Mouse (Mus musculus) olfactory bulb, adult 2 months (tissue): Measurements from ENCODE around the gene Mpv17l. TPM values are rescaled to one million over a fixed set of nuclear protein-coding genes. Genes with fewer than 3 reads are reported as not detected.

Experiments used
- H3K27ac ChIP-seq: fragments of 200-500 bp; 2 replicates; pipeline ENCODE4 v1.5.1; 2012; ENCODE audit warnings: low read depth, low read length; ENCODE audit not compliant: insufficient read depth
- H3K4me1 ChIP-seq: fragments of 200-500 bp; 2 replicates; pipeline ENCODE4 v1.6.1; 2012; ENCODE audit warnings: low read length; ENCODE audit not compliant: control insufficient read depth, insufficient read depth
- H3K4me3 ChIP-seq: fragments of 200-500 bp; 2 replicates; pipeline ENCODE4 v1.5.1; 2012; ENCODE audit warnings: mild to moderate bottlenecking, low read depth, low read length, moderate library complexity; ENCODE audit not compliant: insufficient read depth
- CTCF ChIP-seq: fragments of 200-500 bp; IDR thresholded peaks from 2 replicates; pipeline ENCODE4 v1.5.1; 2012; ENCODE audit warnings: low read depth, mild to moderate bottlenecking, low read length, moderate library complexity; ENCODE audit not compliant: insufficient read depth
- POLR2A ChIP-seq: fragments of 200-500 bp; IDR thresholded peaks from 2 replicates; pipeline ENCODE4 v1.6.1; 2012; ENCODE audit warnings: mild to moderate bottlenecking, low read depth, low read length, moderate library complexity; ENCODE audit not compliant: insufficient read depth
- WGBS: fragments of 180-500 bp; shearing (Covaris S2); methylation state at CpG from one replicate; pipeline ENCODE4 v1.1.7; 2018; 5-methylcytosine and 5-hydroxymethylcytosine counted together
- polyA plus RNA-seq: library from polyadenylated mRNA; stranded (reverse); fragments of >200 nt; gene quantifications from 2 replicates; pipeline ENCODE4 v1.2.4, GENCODE M21; 2012; ENCODE audit warnings: low replicate concordance; ENCODE audit not compliant: missing spikeins, insufficient read depth, insufficient read length

Mpv17l gene
- polyA plus RNA-seq, 1 experiment, result not detected

- TF ChIP-seq POLR2A (no peak), CTCF (no peak)
- Histone ChIP-seq H3K4me3 (no peak overlapping the region), H3K4me1 (no peaks in the 10 kb centered on the region), H3K27ac (no peak overlapping the region)
These were observed 10.1 kb upstream of the Mpv17l start for GRCm38 (mm10) chr16:13892850-13893249.

- H3K27ac ChIP-seq, result no peak overlapping the region
These were observed 8.9 kb upstream of the Mpv17l start for GRCm38 (mm10) chr16:13894097-13894496.

GRCm38 (mm10) chr16:13895740-13896139 lies 7.2 kb upstream of the Mpv17l start:
- Histone ChIP-seq H3K27ac (no peak overlapping the region), H3K4me1 (no peaks in the 10 kb centered on the region), H3K4me3 (no peak overlapping the region)
- WGBS, result 91% methylated on average over 3 of the region's 3 CpGs
- TF ChIP-seq POLR2A (no peak), CTCF (no peak)

More at GRCm38 (mm10) chr16:13894097-13894496, 8.9 kb upstream of the Mpv17l start:
- Histone ChIP-seq H3K4me3 (no peak overlapping the region), H3K4me1 (no peaks in the 10 kb centered on the region)
- 93% methylated on average over 2 of the region's 2 CpGs for whole genome bisulfite sequencing
- TF ChIP-seq CTCF (no peak), POLR2A (no peak)

GRCm38 (mm10) chr16:13896357-13896756 lies 6.6 kb upstream of the Mpv17l start:
- 91% methylated on average over 3 of the region's 3 CpGs for WGBS
- H3K4me1 ChIP-seq, result no peaks in the 10 kb centered on the region

GRCm38 (mm10) chr16:13898981-13899380 lies 4.0 kb upstream of the Mpv17l start:
- TF ChIP-seq CTCF, result no peak
- TF ChIP-seq POLR2A, result no peak
- Histone ChIP-seq H3K4me1 (peaks cover 1% of the 10 kb centered on the region; the same call in 1 of the 2 replicates), H3K27ac (no peak overlapping the region), H3K4me3 (no peak overlapping the region)
- 52% methylated on average over 2 of the region's 2 CpGs for WGBS

More at GRCm38 (mm10) chr16:13896357-13896756, 6.6 kb upstream of the Mpv17l start:
- Histone ChIP-seq H3K27ac (no peak overlapping the region), H3K4me3 (no peak overlapping the region)
- TF ChIP-seq CTCF (no peak), POLR2A (no peak)

- Histone ChIP-seq H3K4me3 (peak overlapping the region; percentile 77), H3K4me1 (peaks cover 2% of the 10 kb centered on the region; the same call in 1 of the 2 replicates), H3K27ac (peak overlapping the region; percentile 34; the same call in 1 of the 2 replicates)
- WGBS, result under 1% methylated on average over 30 of the region's 30 CpGs
- TF ChIP-seq POLR2A, result no peak
- no peak for TF ChIP-seq CTCF
These were observed 547 bp upstream of the Mpv17l start for GRCm38 (mm10) chr16:13902397-13902831.

GRCm38 (mm10) chr16:13903488-13903887 lies 527 bp downstream of the Mpv17l start:
- 1% methylated on average over 8 of the region's 8 CpGs for WGBS
- no peak for TF ChIP-seq CTCF
- no peak; the same call in 1 of the 2 replicates for TF ChIP-seq POLR2A
- Histone ChIP-seq H3K27ac (peak overlapping the region; percentile 63; the same call in 1 of the 2 replicates), H3K4me1 (peaks cover 2% of the 10 kb centered on the region; the same call in 1 of the 2 replicates), H3K4me3 (peak overlapping the region; percentile 77)

GRCm38 (mm10) chr16:13907297-13907696 lies 4.3 kb downstream of the Mpv17l start:
- no peak for TF ChIP-seq POLR2A
- TF ChIP-seq CTCF, result no peak
- H3K4me3 ChIP-seq, result no peak overlapping the region
- H3K27ac ChIP-seq, result no peak overlapping the region
- peaks cover 2% of the 10 kb centered on the region; the same call in 1 of the 2 replicates for H3K4me1 ChIP-seq
- WGBS, result 86% methylated on average over 3 of the region's 3 CpGs

GRCm38 (mm10) chr16:13920093-13920492 lies 17.1 kb downstream of the Mpv17l start:
- Histone ChIP-seq H3K4me3 (no peak overlapping the region), H3K4me1 (no peaks in the 10 kb centered on the region), H3K27ac (no peak overlapping the region)
- WGBS, result 96% methylated on average over 5 of the region's 5 CpGs
- TF ChIP-seq CTCF, result no peak
- no peak for TF ChIP-seq POLR2A

- Histone ChIP-seq H3K27ac (no peak overlapping the region), H3K4me1 (no peaks in the 10 kb centered on the region), H3K4me3 (no peak overlapping the region)
- TF ChIP-seq POLR2A (no peak), CTCF (no peak)
- WGBS, result 91% methylated on average over 6 of the region's 6 CpGs
These were observed 18.1 kb downstream of the Mpv17l start for GRCm38 (mm10) chr16:13921063-13921462.
